Mouse (Mus musculus) liver, adult (tissue): ENCODE measurements around the gene Cyfip1.

Source experiments
- GATA4 ChIP-seq: IDR thresholded peaks from 2 replicates; pipeline ENCODE4 v1.6.1; 2014; ENCODE audit warnings: mild to moderate bottlenecking, low read length; ENCODE audit not compliant: insufficient replicate concordance

Cyfip1 gene

GRCm38 (mm10) chr7:55841445-55841844 is at the start of gene Cyfip1:
Gene Cyfip1 (plus strand): TSS chr7:55841745.
- TF ChIP-seq GATA4, result no peak

- TF ChIP-seq GATA4, result no peak
Measured at GRCm38 (mm10) chr7:55792280-55792679, 49.3 kb upstream of the Cyfip1 start.

- TF ChIP-seq GATA4, result no peak
Measured at GRCm38 (mm10) chr7:55793236-55793951, 48.2 kb upstream of the Cyfip1 start.

- peak; percentile 65; the same call in 1 of the 2 replicates for TF ChIP-seq GATA4
Measured at GRCm38 (mm10) chr7:55793952-55794603, 47.5 kb upstream of the Cyfip1 start, which contains the start of gene Tubgcp5. Gene Tubgcp5 (plus strand): TSS chr7:55794154.

- no peak for TF ChIP-seq GATA4
Measured at GRCm38 (mm10) chr7:55799981-55800380, 41.6 kb upstream of the Cyfip1 start.

- no peak for TF ChIP-seq GATA4
Measured at GRCm38 (mm10) chr7:55809967-55810366, 31.6 kb upstream of the Cyfip1 start.

- TF ChIP-seq GATA4, result no peak
Measured at GRCm38 (mm10) chr7:55824468-55824867, 17.1 kb upstream of the Cyfip1 start.

- TF ChIP-seq GATA4, result no peak
Measured at GRCm38 (mm10) chr7:55827551-55827950, 14.0 kb upstream of the Cyfip1 start.

- no peak for TF ChIP-seq GATA4
Measured at GRCm38 (mm10) chr7:55836877-55837276, 4.7 kb upstream of the Cyfip1 start.

- peak; percentile 43; the same call in 1 of the 2 replicates for TF ChIP-seq GATA4
Measured at GRCm38 (mm10) chr7:55841977-55842503, 495 bp downstream of the Cyfip1 start.

GRCm38 (mm10) chr7:55842504-55843152 is 1.1 kb downstream of the Cyfip1 start:
- TF ChIP-seq GATA4, result no peak

GRCm38 (mm10) chr7:55846606-55847312 is 5.2 kb downstream of the Cyfip1 start:
- TF ChIP-seq GATA4, result no peak

- TF ChIP-seq GATA4, result no peak
Measured at GRCm38 (mm10) chr7:55849948-55850571, 8.5 kb downstream of the Cyfip1 start.

- TF ChIP-seq GATA4, result no peak
Measured at GRCm38 (mm10) chr7:55852787-55853186, 11.2 kb downstream of the Cyfip1 start.

- no peak for TF ChIP-seq GATA4
Measured at GRCm38 (mm10) chr7:55855597-55855996, 14.1 kb downstream of the Cyfip1 start.

GRCm38 (mm10) chr7:55856741-55857140 is 15.2 kb downstream of the Cyfip1 start:
- no peak for TF ChIP-seq GATA4
